Mouse (Mus musculus): ENCODE results near the gene Adgrb3. TPM values are rescaled to one million over a fixed set of nuclear protein-coding genes. Genes with fewer than 3 reads are reported as not detected.
"Not testable (repeated sequence)": the region's sequence is repeated elsewhere in the genome, so short reads cannot be mapped to it uniquely, and the experiment has no call there.

Adgrb3 gene
- total and polyA plus RNA-seq, 2 experiments = not detected

DNA sequence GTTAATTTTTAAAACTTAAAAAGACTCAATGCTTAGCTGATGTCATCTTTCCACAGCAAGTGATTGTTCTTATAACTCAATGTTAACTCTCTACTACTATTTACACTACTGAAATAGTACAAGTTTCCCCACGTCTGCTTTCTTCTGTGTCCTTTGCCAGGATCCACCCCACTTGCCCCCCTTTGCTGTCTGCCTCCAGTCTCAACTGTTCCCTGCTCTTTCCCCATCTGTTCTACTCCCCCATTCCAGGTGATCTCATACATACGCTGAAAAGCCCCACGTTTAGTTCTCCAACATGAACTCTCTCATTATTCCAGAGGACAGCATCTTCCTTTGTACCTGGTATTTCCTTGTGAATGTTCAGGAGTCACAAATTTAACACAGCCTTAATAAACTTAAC is 147.4 kb downstream of the Adgrb3 start:
- H3K27me3 ChIP-seq (ENCODE audit: control insufficient read depth, insufficient read depth, low read length) = no peaks in the 10 kb centered on the region

DNA sequence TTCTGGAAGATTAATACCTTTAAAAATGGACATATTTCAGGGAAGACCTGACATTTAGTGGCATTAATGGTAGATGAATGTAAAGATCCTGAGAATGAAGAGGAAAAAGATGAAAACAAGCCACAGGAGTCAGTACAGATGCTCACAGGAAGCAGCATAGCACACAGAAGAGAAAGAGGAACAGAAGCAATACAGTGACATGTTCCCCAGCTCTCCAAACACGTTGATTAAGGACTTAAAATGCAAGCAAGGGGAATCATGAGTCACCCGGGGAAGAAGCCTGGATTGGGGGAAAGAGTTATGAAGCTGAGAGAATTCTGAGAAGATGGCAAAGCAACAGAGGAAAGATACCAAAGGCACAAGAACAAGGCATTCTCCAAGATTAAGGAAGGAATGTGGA is 149.9 kb downstream of the Adgrb3 start:
- Histone ChIP-seq H3K36me3 (ENCODE audit: control insufficient read depth, insufficient read depth, low read length) (no peaks in the 10 kb centered on the region), H3K9ac (ENCODE audit: low read depth, low read length) (no peak overlapping the region), H3K4me3 (ENCODE audit: insufficient read depth, low read depth, low read length) (no peak overlapping the region), H3K27ac (replicated peaks; ENCODE audit: insufficient read depth, low read depth, low read length) (no peak overlapping the region), H3K79me2 (ENCODE audit: control insufficient read depth, insufficient read depth, low read length) (no peaks in the 10 kb centered on the region), H3K4me1 (ENCODE audit: control insufficient read depth, insufficient read depth, low read length) (no peaks in the 10 kb centered on the region), H3K27me3 (ENCODE audit: control insufficient read depth, insufficient read depth, low read length) (no peaks in the 10 kb centered on the region)
- no peak for DNase-seq (ENCODE audit: extremely low read depth, low read depth, low spot score)
- TF ChIP-seq CTCF (IDR thresholded peaks at IDR 0.05; ENCODE audit: low read depth, low read length) = no peak
- TF ChIP-seq POLR2A (IDR thresholded peaks at IDR 0.05; ENCODE audit: extremely low read depth, insufficient read depth, low read length) = no peak
- 48% methylated on average over 2 of the region's 2 CpGs for WGBS

More for the DNA sequence above, 147.4 kb downstream of the Adgrb3 start:
- TF ChIP-seq CTCF (IDR thresholded peaks at IDR 0.05; ENCODE audit: low read depth, low read length) = no peak
- no peak for TF ChIP-seq POLR2A (IDR thresholded peaks at IDR 0.05; ENCODE audit: extremely low read depth, insufficient read depth, low read length)
- H3K36me3 ChIP-seq (ENCODE audit: control insufficient read depth, insufficient read depth, low read length) = no peaks in the 10 kb centered on the region
- 60% methylated on average over 3 of the region's 3 CpGs for WGBS
- no peak for DNase-seq (ENCODE audit: extremely low read depth, low read depth, low spot score)
- H3K27ac ChIP-seq (replicated peaks; ENCODE audit: insufficient read depth, low read depth, low read length) = no peak overlapping the region
- no peak overlapping the region for H3K4me3 ChIP-seq (ENCODE audit: insufficient read depth, low read depth, low read length)
- no peak overlapping the region for H3K9ac ChIP-seq (ENCODE audit: low read depth, low read length)
- H3K79me2 ChIP-seq (ENCODE audit: control insufficient read depth, insufficient read depth, low read length) = no peaks in the 10 kb centered on the region
- H3K4me1 ChIP-seq (ENCODE audit: control insufficient read depth, insufficient read depth, low read length) = no peaks in the 10 kb centered on the region

DNA sequence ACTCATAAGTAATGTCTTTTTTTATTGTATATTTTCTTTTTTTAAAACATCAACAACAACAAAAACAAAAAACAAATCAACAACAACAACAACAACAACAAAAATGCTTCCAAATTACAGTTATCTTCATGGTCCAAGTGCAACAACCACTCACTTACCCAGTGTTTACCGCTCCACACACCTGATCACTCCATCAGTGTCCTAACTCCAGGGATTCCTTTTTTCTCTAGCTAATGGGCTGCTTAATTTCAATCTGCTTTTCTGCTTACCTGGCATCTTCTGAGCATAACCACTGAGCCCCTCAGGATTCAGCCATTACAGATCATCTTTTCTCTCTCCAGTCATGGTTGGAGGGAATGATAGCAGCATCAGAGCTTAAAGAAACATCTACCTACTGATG is 176.8 kb downstream of the Adgrb3 start:
- TF ChIP-seq POLR2A (IDR thresholded peaks at IDR 0.05; ENCODE audit: extremely low read depth, insufficient read depth, low read length) = no peak
- TF ChIP-seq CTCF (IDR thresholded peaks at IDR 0.05; ENCODE audit: low read depth, low read length) = no peak
- Histone ChIP-seq H3K27me3 (ENCODE audit: control insufficient read depth, insufficient read depth, low read length) (no peaks in the 10 kb centered on the region), H3K4me3 (ENCODE audit: insufficient read depth, low read depth, low read length) (no peak overlapping the region), H3K4me1 (ENCODE audit: control insufficient read depth, insufficient read depth, low read length) (no peaks in the 10 kb centered on the region), H3K36me3 (ENCODE audit: control insufficient read depth, insufficient read depth, low read length) (no peaks in the 10 kb centered on the region), H3K79me2 (ENCODE audit: control insufficient read depth, insufficient read depth, low read length) (no peaks in the 10 kb centered on the region), H3K9ac (ENCODE audit: low read depth, low read length) (no peak overlapping the region), H3K27ac (replicated peaks; ENCODE audit: insufficient read depth, low read depth, low read length) (no peak overlapping the region)
- no peak for DNase-seq (ENCODE audit: extremely low read depth, low read depth, low spot score)
- 86% methylated on average over 1 of the region's 1 CpGs for WGBS

DNA sequence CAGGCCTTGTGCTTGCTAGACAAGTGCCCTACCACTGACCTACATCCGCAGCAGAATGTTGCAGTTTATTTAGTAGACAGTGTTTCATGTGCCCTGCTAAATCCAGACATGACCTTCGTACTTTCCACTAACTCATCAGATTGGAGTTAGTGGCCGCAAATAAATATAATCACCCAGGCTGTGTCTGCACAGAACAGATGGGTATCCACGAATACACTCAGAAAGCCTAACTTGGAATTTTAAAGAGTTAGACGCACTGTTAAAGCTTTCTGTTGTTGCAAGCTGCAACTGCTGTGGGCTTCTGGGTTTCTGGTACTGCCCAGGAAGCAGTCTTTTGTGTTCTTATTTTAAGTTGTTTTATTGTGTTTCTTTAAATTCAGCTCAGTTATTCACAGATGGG is 185.3 kb downstream of the Adgrb3 start:
- no peaks in the 10 kb centered on the region for H3K36me3 ChIP-seq (ENCODE audit: control insufficient read depth, insufficient read depth, low read length)
- no peak overlapping the region for H3K27ac ChIP-seq (replicated peaks; ENCODE audit: insufficient read depth, low read depth, low read length)
- DNase-seq (ENCODE audit: extremely low read depth, low read depth, low spot score) = no peak
- no peaks in the 10 kb centered on the region for H3K4me1 ChIP-seq (ENCODE audit: control insufficient read depth, insufficient read depth, low read length)
- H3K27me3 ChIP-seq (ENCODE audit: control insufficient read depth, insufficient read depth, low read length) = no peaks in the 10 kb centered on the region
- no peak overlapping the region for H3K9ac ChIP-seq (ENCODE audit: low read depth, low read length)
- no peaks in the 10 kb centered on the region for H3K79me2 ChIP-seq (ENCODE audit: control insufficient read depth, insufficient read depth, low read length)
- TF ChIP-seq POLR2A (IDR thresholded peaks at IDR 0.05; ENCODE audit: extremely low read depth, insufficient read depth, low read length) (no peak), CTCF (IDR thresholded peaks at IDR 0.05; ENCODE audit: low read depth, low read length) (no peak)
- no peak overlapping the region for H3K4me3 ChIP-seq (ENCODE audit: insufficient read depth, low read depth, low read length)
- 76% methylated on average over 5 of the region's 5 CpGs for WGBS

DNA sequence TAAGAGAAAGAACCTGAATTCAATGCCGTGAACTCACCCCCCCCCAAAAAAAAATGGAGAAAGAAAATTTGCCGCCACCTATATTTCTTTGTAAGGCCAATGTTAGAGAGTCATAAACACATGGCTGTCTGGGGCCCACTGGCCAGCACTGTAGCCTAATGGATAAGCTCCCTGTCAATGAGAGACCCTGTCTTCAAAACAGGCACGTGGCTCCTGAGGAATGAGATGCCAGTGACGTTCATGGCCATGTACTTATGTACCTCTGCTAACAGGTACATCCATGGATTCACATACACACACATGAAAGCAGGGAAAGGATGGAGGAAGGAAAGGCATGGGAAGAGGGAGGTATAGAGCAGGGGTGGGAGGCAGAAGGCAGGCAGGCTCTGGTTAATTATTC is 208.0 kb downstream of the Adgrb3 start:
- Histone ChIP-seq H3K27me3 (ENCODE audit: control insufficient read depth, insufficient read depth, low read length) (no peaks in the 10 kb centered on the region), H3K36me3 (ENCODE audit: control insufficient read depth, insufficient read depth, low read length) (no peaks in the 10 kb centered on the region), H3K27ac (replicated peaks; ENCODE audit: insufficient read depth, low read depth, low read length) (no peak overlapping the region), H3K4me1 (ENCODE audit: control insufficient read depth, insufficient read depth, low read length) (no peaks in the 10 kb centered on the region), H3K79me2 (ENCODE audit: control insufficient read depth, insufficient read depth, low read length) (no peaks in the 10 kb centered on the region), H3K4me3 (ENCODE audit: insufficient read depth, low read depth, low read length) (no peak overlapping the region), H3K9ac (ENCODE audit: low read depth, low read length) (no peak overlapping the region)
- 62% methylated on average over 4 of the region's 4 CpGs for WGBS
- no peak for DNase-seq (ENCODE audit: extremely low read depth, low read depth, low spot score)
- TF ChIP-seq CTCF (IDR thresholded peaks at IDR 0.05; ENCODE audit: low read depth, low read length) (no peak), POLR2A (IDR thresholded peaks at IDR 0.05; ENCODE audit: extremely low read depth, insufficient read depth, low read length) (no peak)

DNA sequence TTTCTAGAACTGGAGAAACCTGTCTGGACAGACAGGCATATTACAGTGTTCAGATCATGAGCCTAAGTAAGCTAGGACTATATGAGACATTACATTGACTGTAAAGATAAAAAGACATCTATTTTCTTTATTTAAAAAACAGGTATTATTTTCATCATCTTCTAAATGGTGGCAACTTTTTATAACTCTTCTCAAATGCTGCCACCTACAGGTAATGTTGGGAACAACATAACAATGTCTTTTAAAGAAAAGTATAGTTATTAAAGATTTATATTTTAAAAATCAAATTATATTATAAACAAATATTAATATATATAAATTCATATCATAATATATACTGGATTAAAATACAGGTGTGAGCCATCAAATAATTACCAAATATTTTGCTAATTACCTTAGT is 212.6 kb downstream of the Adgrb3 start:
- no peaks in the 10 kb centered on the region for H3K4me1 ChIP-seq (ENCODE audit: control insufficient read depth, insufficient read depth, low read length)
- H3K4me3 ChIP-seq (ENCODE audit: insufficient read depth, low read depth, low read length) = no peak overlapping the region
- peak; percentile 8 for DNase-seq (ENCODE audit: extremely low read depth, low read depth, low spot score)
- H3K9ac ChIP-seq (ENCODE audit: low read depth, low read length) = no peak overlapping the region
- TF ChIP-seq CTCF (IDR thresholded peaks at IDR 0.05; ENCODE audit: low read depth, low read length) (0 out of 2 replicates have a peak, but pooled peaks have one; percentile 21), POLR2A (IDR thresholded peaks at IDR 0.05; ENCODE audit: extremely low read depth, insufficient read depth, low read length) (no peak)
- H3K36me3 ChIP-seq (ENCODE audit: control insufficient read depth, insufficient read depth, low read length) = no peaks in the 10 kb centered on the region
- H3K27ac ChIP-seq (replicated peaks; ENCODE audit: insufficient read depth, low read depth, low read length) = no peak overlapping the region
- no peaks in the 10 kb centered on the region for H3K27me3 ChIP-seq (ENCODE audit: control insufficient read depth, insufficient read depth, low read length)
- no peaks in the 10 kb centered on the region for H3K79me2 ChIP-seq (ENCODE audit: control insufficient read depth, insufficient read depth, low read length)

DNA sequence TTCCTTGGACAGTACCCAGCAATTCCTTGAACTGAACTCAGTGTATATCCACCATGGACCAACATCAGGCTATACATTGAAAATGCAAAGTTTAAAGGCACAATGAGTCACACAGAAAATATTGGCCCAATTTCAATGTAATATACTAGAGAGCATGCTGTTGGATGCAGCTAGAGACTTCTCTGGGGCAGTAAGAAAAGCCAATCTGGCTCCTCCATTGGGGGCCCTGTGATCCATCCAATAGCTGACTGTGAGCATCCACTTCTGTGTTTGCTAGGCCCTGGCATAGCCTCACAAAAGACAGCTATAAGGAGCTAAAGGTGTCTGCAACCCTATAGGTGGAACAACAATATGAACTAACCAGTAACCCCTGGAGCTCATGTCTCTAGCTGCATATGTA is 218.7 kb downstream of the Adgrb3 start:
- not testable (repeated sequence) for H3K27me3 ChIP-seq (ENCODE audit: control insufficient read depth, insufficient read depth, low read length); H3K9ac ChIP-seq (ENCODE audit: low read depth, low read length); DNase-seq (ENCODE audit: extremely low read depth, low read depth, low spot score); H3K4me3 ChIP-seq (ENCODE audit: insufficient read depth, low read depth, low read length); H3K36me3 ChIP-seq (ENCODE audit: control insufficient read depth, insufficient read depth, low read length); H3K79me2 ChIP-seq (ENCODE audit: control insufficient read depth, insufficient read depth, low read length); H3K4me1 ChIP-seq (ENCODE audit: control insufficient read depth, insufficient read depth, low read length); H3K27ac ChIP-seq (replicated peaks; ENCODE audit: insufficient read depth, low read depth, low read length)
